Mouse (Mus musculus): ENCODE results near the gene Slc16a12. TPM values are rescaled to one million over a fixed set of nuclear protein-coding genes. Genes with fewer than 3 reads are reported as not detected.
A peak's percentile ranks its signal among the peaks of the same experiment; 100 is the strongest.
"Not testable (repeated sequence)": the region's sequence is repeated elsewhere in the genome, so short reads cannot be mapped to it uniquely, and the experiment has no call there.

Slc16a12 gene
- polyA plus RNA-seq, 1 experiment from 2014 or later, result 1.5 TPM

DNA sequence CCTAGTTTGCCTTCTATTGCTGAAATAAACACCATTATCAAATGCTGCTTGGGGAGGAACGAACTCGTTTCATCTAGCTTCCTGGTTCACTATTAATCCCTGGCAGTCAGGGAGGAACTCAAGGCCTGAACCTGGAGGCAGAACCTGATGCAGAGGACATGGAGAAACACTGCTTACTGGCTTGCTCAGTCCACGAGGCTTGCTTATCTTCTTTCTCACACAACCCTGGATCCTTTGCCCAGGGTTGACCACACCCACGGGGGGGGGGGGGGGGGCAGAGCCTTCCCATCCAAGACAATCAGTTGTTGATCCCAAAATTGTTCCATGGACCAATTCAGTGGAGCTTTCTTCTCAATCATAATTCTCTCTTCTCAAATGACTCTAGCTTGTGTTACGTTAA lies 84.3 kb downstream of the Slc16a12 start:
- Histone ChIP-seq H3K27ac (replicated peaks) (no peak overlapping the region), H3K9ac (replicated peaks) (no peak overlapping the region), H3K4me3 (replicated peaks) (no peak overlapping the region), H3K4me1 (no peaks in the 10 kb centered on the region), H3K9me3 (replicated peaks) (no peaks in the 10 kb centered on the region), H3K4me2 (0 out of 2 replicates have a peak overlapping the region, but pooled peaks have one; percentile 53), H3K27me3 (replicated peaks) (no peaks in the 10 kb centered on the region), H3K36me3 (no peaks in the 10 kb centered on the region)
- 56% methylated on average over 5 of the region's 5 CpGs for WGBS
- 0 out of 2 replicates have a peak, but pooled peaks have one; percentile 5 for ATAC-seq (ENCODE audit: low FRiP score)

DNA sequence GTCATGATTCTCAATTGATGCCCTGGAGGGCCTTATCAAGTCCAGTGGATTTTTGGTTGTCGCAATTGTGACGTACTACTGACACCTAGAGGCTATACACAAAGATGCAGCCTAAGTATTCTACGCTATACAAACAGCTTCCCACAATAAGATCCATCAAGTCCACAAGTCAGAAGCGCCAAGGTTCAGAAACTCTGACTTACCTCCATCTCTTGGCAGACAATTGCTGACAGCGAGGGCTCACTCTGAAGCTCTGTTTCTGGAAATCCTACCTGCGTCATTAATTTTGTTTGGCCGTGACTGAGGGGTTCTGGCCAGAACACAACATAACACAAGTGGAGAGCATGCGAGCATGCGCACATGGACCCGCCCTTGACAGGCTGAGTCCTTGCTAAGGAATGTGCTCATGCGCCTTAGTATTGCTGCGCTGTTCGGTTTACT lies 85.0 kb downstream of the Slc16a12 start:
- H3K9ac ChIP-seq (replicated peaks), result no peak overlapping the region
- H3K27ac ChIP-seq (replicated peaks), result no peak overlapping the region
- peak; percentile 98 for ATAC-seq (ENCODE audit: low FRiP score)

GRCm38 (mm10) chr19:34656511-34657298 lies 90.4 kb downstream of the Slc16a12 start:
- no peaks in the 10 kb centered on the region for H3K4me1 ChIP-seq
- H3K27me3 ChIP-seq (replicated peaks), result no peaks in the 10 kb centered on the region
- no peak overlapping the region for H3K4me3 ChIP-seq (replicated peaks)
- no peak overlapping the region for H3K4me2 ChIP-seq
- H3K36me3 ChIP-seq, result no peaks in the 10 kb centered on the region
- no peak overlapping the region for H3K9ac ChIP-seq (replicated peaks)
- H3K27ac ChIP-seq (replicated peaks), result no peak overlapping the region
- ATAC-seq (ENCODE audit: low FRiP score), result no peak
- no peaks in the 10 kb centered on the region for H3K9me3 ChIP-seq (replicated peaks)
- 44% methylated on average over 2 of the region's 2 CpGs for whole genome bisulfite sequencing

More for the DNA sequence above, 85.0 kb downstream of the Slc16a12 start:
- H3K4me1 ChIP-seq, result no peaks in the 10 kb centered on the region
- WGBS, result 19% methylated on average over 13 of the region's 13 CpGs
- H3K4me2 ChIP-seq, result peak overlapping the region; percentile 53
- H3K9me3 ChIP-seq (replicated peaks), result no peaks in the 10 kb centered on the region
- H3K36me3 ChIP-seq, result no peaks in the 10 kb centered on the region
- peak overlapping the region; percentile 40 for H3K4me3 ChIP-seq (replicated peaks)
- no peaks in the 10 kb centered on the region for H3K27me3 ChIP-seq (replicated peaks)

DNA sequence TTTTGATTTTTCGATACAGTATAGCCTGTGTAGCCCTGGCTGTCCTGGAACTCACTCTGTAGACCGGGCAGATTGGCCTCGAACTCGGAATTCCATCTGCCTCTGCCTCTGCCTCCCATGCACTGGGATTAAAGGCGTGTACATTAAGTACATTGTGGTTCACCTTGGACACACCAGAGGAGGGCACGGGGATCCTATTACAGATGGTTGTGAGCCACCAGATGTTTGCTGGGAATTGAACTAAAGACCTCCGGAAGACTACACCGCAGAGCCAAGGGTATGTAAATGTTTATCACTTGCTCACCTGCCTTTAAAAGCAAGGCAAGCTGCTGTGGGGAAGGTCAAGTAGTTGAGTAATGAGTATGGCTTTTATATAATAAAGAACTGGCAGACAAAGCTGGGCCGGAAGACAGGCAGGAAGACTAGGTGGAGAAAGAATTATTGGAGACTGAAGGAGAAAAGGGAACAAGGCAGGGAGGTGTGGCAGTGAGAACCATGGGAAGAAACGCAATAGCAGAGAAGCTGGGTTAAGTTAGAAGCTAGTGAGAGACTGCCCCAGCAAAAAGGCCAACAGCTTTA lies 91.8 kb downstream of the Slc16a12 start:
- H3K27me3 ChIP-seq (replicated peaks), result no peaks in the 10 kb centered on the region
- H3K9ac ChIP-seq (replicated peaks), result no peak overlapping the region
- H3K36me3 ChIP-seq, result no peaks in the 10 kb centered on the region
- H3K9me3 ChIP-seq (replicated peaks), result no peaks in the 10 kb centered on the region
- no peak for ATAC-seq (ENCODE audit: low FRiP score)
- H3K4me3 ChIP-seq (replicated peaks), result no peak overlapping the region
- WGBS, result 83% methylated on average over 10 of the region's 10 CpGs
- no peak overlapping the region for H3K27ac ChIP-seq (replicated peaks)
- no peak overlapping the region for H3K4me2 ChIP-seq
- no peaks in the 10 kb centered on the region for H3K4me1 ChIP-seq

GRCm38 (mm10) chr19:34650997-34651396 lies 96.1 kb downstream of the Slc16a12 start:
- H3K4me3 ChIP-seq (replicated peaks), result no peak overlapping the region
- H3K27ac ChIP-seq (replicated peaks), result no peak overlapping the region
- ATAC-seq (ENCODE audit: low FRiP score), result no peak
- no peak overlapping the region for H3K4me2 ChIP-seq
- no peaks in the 10 kb centered on the region for H3K4me1 ChIP-seq
- no peaks in the 10 kb centered on the region for H3K27me3 ChIP-seq (replicated peaks)
- H3K36me3 ChIP-seq, result no peaks in the 10 kb centered on the region
- no peak overlapping the region for H3K9ac ChIP-seq (replicated peaks)
- WGBS, result 87% methylated on average over 6 of the region's 6 CpGs
- no peaks in the 10 kb centered on the region for H3K9me3 ChIP-seq (replicated peaks)

DNA sequence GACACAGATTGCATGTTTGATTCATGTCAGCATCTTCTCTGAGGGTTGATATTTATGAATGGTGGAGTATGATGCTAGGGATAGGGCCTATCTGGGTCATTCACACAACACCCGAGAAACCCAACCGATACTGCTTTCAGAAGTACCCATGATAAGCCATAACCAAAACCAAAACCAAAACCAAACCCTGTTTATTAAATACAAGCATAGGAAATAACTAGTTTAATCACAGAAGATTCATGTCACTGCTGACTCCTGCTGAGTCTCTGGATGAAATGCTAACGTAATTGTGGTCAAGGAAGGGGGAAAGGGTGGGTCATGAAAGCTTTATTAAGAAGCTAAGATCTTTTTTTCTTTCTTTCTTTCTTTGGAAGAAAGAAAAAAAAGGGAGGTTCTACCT lies 96.8 kb downstream of the Slc16a12 start:
- ATAC-seq (ENCODE audit: low FRiP score), result no peak
- Histone ChIP-seq H3K27ac (replicated peaks) (no peak overlapping the region), H3K9me3 (replicated peaks) (no peaks in the 10 kb centered on the region), H3K4me1 (no peaks in the 10 kb centered on the region), H3K4me3 (replicated peaks) (no peak overlapping the region), H3K27me3 (replicated peaks) (no peaks in the 10 kb centered on the region), H3K36me3 (no peaks in the 10 kb centered on the region), H3K9ac (replicated peaks) (no peak overlapping the region), H3K4me2 (no peak overlapping the region)
- 92% methylated on average over 3 of the region's 3 CpGs for WGBS

- H3K27me3 ChIP-seq (replicated peaks); H3K9ac ChIP-seq (replicated peaks); H3K4me1 ChIP-seq; ATAC-seq (ENCODE audit: low FRiP score); H3K9me3 ChIP-seq (replicated peaks); H3K27ac ChIP-seq (replicated peaks); H3K4me3 ChIP-seq (replicated peaks); H3K4me2 ChIP-seq; H3K36me3 ChIP-seq: not testable (repeated sequence)
- WGBS, result 92% methylated on average over 8 of the region's 8 CpGs
Observed at GRCm38 (mm10) chr19:34647630-34648029, 99.5 kb downstream of the Slc16a12 start.

DNA sequence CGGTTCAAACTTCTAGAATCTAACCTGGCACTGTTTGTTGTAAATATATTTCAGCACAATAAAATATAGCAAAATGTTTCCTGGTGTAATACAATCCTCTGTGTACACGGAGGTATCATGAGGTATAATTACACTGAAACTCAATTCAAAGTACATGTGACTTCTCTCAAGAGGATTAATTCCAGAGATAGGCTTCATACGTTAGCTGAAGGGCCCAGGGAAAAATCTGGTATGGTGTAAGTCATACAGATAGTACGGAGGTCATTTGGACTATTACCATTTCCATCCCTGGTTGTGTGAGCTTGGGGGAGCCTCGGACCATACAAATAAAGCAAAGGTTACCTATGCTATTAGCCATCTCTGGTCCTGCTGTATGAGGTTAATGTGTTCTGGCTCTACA lies 104.5 kb downstream of the Slc16a12 start:
- Histone ChIP-seq H3K4me2 (no peak overlapping the region), H3K27ac (replicated peaks) (no peak overlapping the region), H3K4me3 (replicated peaks) (no peak overlapping the region), H3K36me3 (no peaks in the 10 kb centered on the region), H3K4me1 (no peaks in the 10 kb centered on the region), H3K9me3 (replicated peaks) (no peaks in the 10 kb centered on the region), H3K27me3 (replicated peaks) (no peaks in the 10 kb centered on the region), H3K9ac (replicated peaks) (no peak overlapping the region)
- WGBS, result 86% methylated on average over 5 of the region's 5 CpGs
- ATAC-seq (ENCODE audit: low FRiP score), result no peak

DNA sequence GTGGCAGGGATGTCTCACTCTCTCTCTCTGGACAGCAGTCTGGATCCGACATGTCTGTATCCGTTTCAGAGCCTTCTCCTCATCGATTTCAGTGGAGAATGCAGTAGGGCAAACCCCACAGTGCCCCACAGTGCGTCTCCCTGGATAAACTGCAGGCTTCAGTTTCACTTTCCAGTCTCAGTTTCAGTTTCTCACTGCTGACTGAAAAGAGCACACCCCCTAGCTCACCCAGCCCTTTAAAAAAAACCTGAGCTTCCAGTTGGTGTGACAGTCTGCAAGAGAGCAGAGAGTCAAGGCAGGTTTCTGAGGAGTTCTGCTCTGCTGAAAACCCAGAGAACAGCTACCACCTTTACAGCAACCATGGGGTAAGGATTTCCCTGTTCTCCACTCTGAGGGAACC lies 106.5 kb downstream of the Slc16a12 start, which contains the start of the genes Ifit1bl2 and Ifit1:
Ifit1bl2 (minus strand) TSS at position 121 of the 400 bp plus-strand sequence.
Ifit1 (plus strand) TSS at position 249 of the 400 bp plus-strand sequence.
- H3K4me2 ChIP-seq, result no peak within 1 kb of the TSS
- no peaks in the 10 kb centered on the region for H3K9me3 ChIP-seq (replicated peaks)
- H3K9ac ChIP-seq (replicated peaks), result no peak within 1 kb of the TSS
- H3K4me3 ChIP-seq (replicated peaks), result no peak within 1 kb of the TSS
- no peaks in the 10 kb centered on the region for H3K4me1 ChIP-seq
- no peak within 1 kb of the TSS for H3K27ac ChIP-seq (replicated peaks)
- 62% methylated on average over 4 of the region's 4 CpGs for WGBS
- no peaks in the 10 kb centered on the region for H3K36me3 ChIP-seq
- ATAC-seq (ENCODE audit: low FRiP score), result no peak
- H3K27me3 ChIP-seq (replicated peaks), result no peaks in the 10 kb centered on the region

DNA sequence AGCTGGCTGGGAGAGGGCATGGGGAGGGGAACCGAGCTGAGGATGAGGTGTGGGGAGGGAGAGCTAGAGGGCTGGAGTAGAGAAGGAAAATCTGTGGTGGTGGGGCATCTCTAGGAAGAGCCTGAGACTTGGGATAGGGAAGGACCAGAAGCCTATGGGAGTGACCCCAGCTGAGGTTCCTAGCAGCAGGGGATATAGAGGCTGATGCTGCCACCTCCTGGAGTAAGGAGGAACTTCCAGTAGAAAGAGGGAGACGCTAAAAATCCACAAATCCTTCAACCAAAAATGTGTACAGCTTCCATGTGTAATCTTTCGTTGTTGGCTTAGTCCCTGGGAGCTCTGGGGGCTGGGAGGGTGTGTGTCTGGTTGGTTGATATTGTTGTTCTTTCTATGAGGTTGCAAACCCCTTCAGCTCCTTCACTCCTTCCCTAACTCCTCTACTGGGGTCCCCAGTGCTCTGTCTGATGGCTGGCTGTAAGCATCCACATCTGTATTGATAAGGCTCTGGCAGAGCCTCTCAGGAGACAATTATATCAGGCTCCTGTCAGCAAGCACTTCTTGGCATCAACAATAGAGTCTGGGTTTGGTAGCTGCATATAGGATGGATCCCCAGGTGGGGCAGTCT lies 110.0 kb downstream of the Slc16a12 start:
- ATAC-seq (ENCODE audit: low FRiP score), result peak; percentile 63; the same call in 1 of the 2 replicates
- 14% methylated on average over 3 of the region's 3 CpGs for WGBS
- Histone ChIP-seq H3K27ac (replicated peaks) (no peak overlapping the region), H3K36me3 (no peaks in the 10 kb centered on the region), H3K27me3 (replicated peaks) (no peaks in the 10 kb centered on the region), H3K4me1 (no peaks in the 10 kb centered on the region), H3K9ac (replicated peaks) (no peak overlapping the region), H3K9me3 (replicated peaks) (no peaks in the 10 kb centered on the region), H3K4me3 (replicated peaks) (no peak overlapping the region), H3K4me2 (no peak overlapping the region)

- H3K4me3 ChIP-seq (replicated peaks), result no peak overlapping the region
- 83% methylated on average over 2 of the region's 2 CpGs for WGBS
- H3K27me3 ChIP-seq (replicated peaks), result no peaks in the 10 kb centered on the region
Observed at GRCm38 (mm10) chr19:34633484-34633883, 113.6 kb downstream of the Slc16a12 start.

DNA sequence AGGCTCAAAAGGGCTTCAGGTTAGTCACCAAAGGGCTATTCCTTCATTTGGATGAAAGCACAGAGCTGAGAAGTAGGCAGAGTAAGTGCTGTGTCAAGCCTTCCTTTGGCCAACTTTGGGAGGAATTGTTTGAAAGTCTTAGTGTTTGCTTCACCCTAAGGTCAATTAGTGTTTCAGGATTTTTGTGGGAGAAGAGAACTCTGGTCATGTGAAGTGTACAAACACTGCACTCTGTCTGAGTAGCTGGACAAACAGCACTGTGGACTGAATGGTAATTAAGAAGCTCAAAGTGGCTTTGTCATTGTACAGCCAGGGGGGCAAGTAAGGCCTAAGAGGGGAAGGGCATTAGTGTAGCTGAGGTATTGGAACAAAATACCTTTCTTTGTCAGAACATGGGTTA lies 115.6 kb downstream of the Slc16a12 start:
- no peaks in the 10 kb centered on the region for H3K27me3 ChIP-seq (replicated peaks)
- no peak overlapping the region for H3K27ac ChIP-seq (replicated peaks)
- no peak overlapping the region for H3K4me3 ChIP-seq (replicated peaks)
- H3K4me2 ChIP-seq, result no peak overlapping the region
- no peak overlapping the region for H3K9ac ChIP-seq (replicated peaks)
- H3K9me3 ChIP-seq (replicated peaks), result no peaks in the 10 kb centered on the region
- H3K36me3 ChIP-seq, result no peaks in the 10 kb centered on the region
- ATAC-seq (ENCODE audit: low FRiP score), result no peak
- H3K4me1 ChIP-seq, result no peaks in the 10 kb centered on the region

More at GRCm38 (mm10) chr19:34633484-34633883, 113.6 kb downstream of the Slc16a12 start:
- no peaks in the 10 kb centered on the region for H3K36me3 ChIP-seq
- H3K4me1 ChIP-seq, result no peaks in the 10 kb centered on the region
- no peaks in the 10 kb centered on the region for H3K9me3 ChIP-seq (replicated peaks)
- no peak overlapping the region for H3K9ac ChIP-seq (replicated peaks)
- H3K27ac ChIP-seq (replicated peaks), result no peak overlapping the region
- ATAC-seq (ENCODE audit: low FRiP score), result no peak
- no peak overlapping the region for H3K4me2 ChIP-seq

Data from neural tube, embryonic 15.5 days (tissue).